Mouse (Mus musculus): ENCODE data around the gene Sept1. TPM values are rescaled to one million over a fixed set of nuclear protein-coding genes. Genes with fewer than 3 reads are reported as not detected.
A peak's percentile ranks its signal among the peaks of the same experiment; 100 is the strongest.

Sept1 gene
- total and polyA plus RNA-seq, 3 experiments = 30.6 to 116 TPM; not detected in 1

DNA sequence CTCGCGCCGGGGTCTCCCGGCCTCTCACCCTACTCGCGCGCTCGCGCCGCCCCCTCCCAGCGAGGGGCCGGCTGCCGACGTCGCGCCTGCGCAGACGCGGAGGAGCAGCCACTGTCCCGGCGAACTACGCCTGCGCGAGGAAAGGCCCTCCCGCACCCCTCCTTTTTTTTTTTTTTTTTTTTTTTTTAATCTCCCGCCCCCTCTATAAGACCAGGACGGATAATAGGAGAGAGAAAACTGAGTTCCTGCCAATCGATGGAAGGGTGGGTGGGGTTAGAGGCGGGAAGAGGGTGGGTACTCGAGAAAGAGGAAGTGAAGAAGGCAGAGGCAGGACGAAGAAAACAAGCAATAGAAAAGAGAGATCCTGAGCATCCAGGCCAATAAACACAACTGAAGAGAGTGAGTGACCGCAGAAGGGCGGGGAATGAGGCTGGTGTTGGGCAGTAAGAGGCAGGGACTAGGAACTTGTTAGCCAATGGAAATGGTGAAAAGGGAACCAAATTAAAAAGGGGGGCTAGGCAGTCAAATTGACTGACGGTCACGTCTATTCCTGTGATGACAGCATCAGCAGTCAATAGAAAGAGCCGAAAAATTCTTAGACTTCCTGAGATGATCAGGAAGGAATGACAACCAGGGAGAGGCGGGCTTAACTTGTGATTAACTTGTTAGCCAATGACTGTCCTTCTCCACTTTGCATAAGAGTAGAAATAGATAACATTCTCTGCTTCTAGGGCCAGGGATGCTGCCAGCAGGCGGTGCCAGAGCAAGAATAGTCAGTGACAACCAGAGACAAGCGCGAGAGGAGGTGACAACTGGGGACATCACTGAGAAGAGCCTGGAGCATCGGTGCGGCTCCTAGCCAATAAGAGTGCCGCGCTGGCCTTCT lies 24.1 kb downstream of the Sept1 start, which contains the start of gene Mylpf:
Mylpf (plus strand) TSS at position 338 of the 886 bp plus-strand sequence.
- Histone ChIP-seq H3K4me1 (ENCODE audit: control insufficient read depth in 1 of 2, insufficient read depth in 2 of 2, low read length in 2 of 2) (peaks cover 0 to 25% of the 10 kb centered on the region in 2 experiments; a peak in 3 of 4 replicates), H3K9me3 (replicated peaks; ENCODE audit: insufficient read depth, low read length) (no peaks in the 10 kb centered on the region), H3K27me3 (ENCODE audit: control insufficient read depth in 1 of 2, insufficient read depth in 2 of 2, low read length in 2 of 2) (no peaks in the 10 kb centered on the region), H3K79me2 (ENCODE audit: control insufficient read depth, insufficient read depth, low read length, poor library complexity) (peaks cover 36% of the 10 kb centered on the region), H3K36me3 (ENCODE audit: control insufficient read depth in 1 of 2, insufficient read depth in 2 of 2, low read length in 2 of 2) (peaks cover 4 to 21% of the 10 kb centered on the region in 2 experiments; a peak in 3 of 4 replicates), H3K4me3 (ENCODE audit: control insufficient read depth in 1 of 2, insufficient read depth in 1 of 2, low read depth in 2 of 2, low read length in 2 of 2) (peak within 1 kb of the TSS; percentile 99), H3K9ac (ENCODE audit: control insufficient read depth, low read depth, low read length, poor library complexity, severe bottlenecking) (peak within 1 kb of the TSS; percentile 86), H3K27ac (ENCODE audit: control insufficient read depth, low read depth, low read length) (peak within 1 kb of the TSS; percentile 84)
- DNase-seq (ENCODE audit: low read depth, low spot score) = peak; percentile 99
- TF ChIP-seq NRF1 (IDR thresholded peaks at IDR 0.05; ENCODE audit: insufficient read depth, low read depth, low read length, poor library complexity, severe bottlenecking) (peak; percentile 89), RCOR1 (IDR thresholded peaks at IDR 0.05; ENCODE audit: low read depth, low read length) (peak; percentile 67), NELFE (IDR thresholded peaks at IDR 0.05; ENCODE audit: low read depth, low read length) (peak; percentile 83), USF1 (IDR thresholded peaks at IDR 0.05; ENCODE audit: low read depth, low read length) (no peak; the same call in 1 of the 2 replicates), ZC3H11A (IDR thresholded peaks at IDR 0.05; ENCODE audit: low read depth, low read length) (no peak), SMC3 (IDR thresholded peaks at IDR 0.05; ENCODE audit: low read depth, low read length) (peak; percentile 41; the same call in 1 of the 2 replicates), JUND (IDR thresholded peaks at IDR 0.05; ENCODE audit: low read depth, low read length) (no peak), HCFC1 (IDR thresholded peaks at IDR 0.05; ENCODE audit: low read depth, low read length) (peak; percentile 77), KAT2A (conservative IDR thresholded peaks at IDR 0.05; ENCODE audit: low read depth, low read length) (0 out of 2 replicates have a peak, but pooled peaks have one; percentile 24), BHLHE40 (IDR thresholded peaks at IDR 0.05; ENCODE audit: borderline replicate concordance, low read depth, low read length) (no peak), ZMIZ1 (IDR thresholded peaks at IDR 0.05; ENCODE audit: low read depth, low read length) (peak; percentile 91), MAX (IDR thresholded peaks at IDR 0.05; ENCODE audit: low read length) (no peak), POLR2A (IDR thresholded peaks at IDR 0.05; ENCODE audit: control insufficient read depth in 1 of 2, insufficient read depth in 1 of 2, low read depth in 1 of 2, low read length in 2 of 2, poor library complexity in 1 of 2) (peak; percentile 34 to 97; a peak in 2 of 4 replicates), E2F4 (IDR thresholded peaks at IDR 0.05; ENCODE audit: borderline replicate concordance, low read depth, low read length) (no peak), MAFK (IDR thresholded peaks at IDR 0.05; ENCODE audit: borderline replicate concordance, low read depth, low read length) (no peak), CTCF (IDR thresholded peaks at IDR 0.05 in 2 of 3, conservative IDR thresholded peaks at IDR 0.05 in 1 of 3; ENCODE audit: control insufficient read depth in 1 of 3, insufficient read depth in 1 of 3, low read depth in 2 of 3, low read length in 3 of 3, poor library complexity in 1 of 3, severe bottlenecking in 1 of 3) (peak; percentile 39 to 66 (median 62)), ETS1 (IDR thresholded peaks at IDR 0.05; ENCODE audit: low read depth, low read length) (no peak; the same call in 1 of the 2 replicates), GABPA (IDR thresholded peaks at IDR 0.05; ENCODE audit: low read depth, low read length) (no peak), MYC (IDR thresholded peaks at IDR 0.05; ENCODE audit: low read depth, low read length) (0 out of 2 replicates have a peak, but pooled peaks have one; percentile 33), TAL1 (IDR thresholded peaks at IDR 0.05; ENCODE audit: low read length) (no peak), ZKSCAN1 (IDR thresholded peaks at IDR 0.05; ENCODE audit: low read depth, low read length) (peak; percentile 36; the same call in 1 of the 2 replicates), TBP (IDR thresholded peaks at IDR 0.05; ENCODE audit: low read depth, low read length) (peak; percentile 96), RAD21 (IDR thresholded peaks at IDR 0.05; ENCODE audit: low read depth, low read length) (peak; percentile 18), ZNF384 (IDR thresholded peaks at IDR 0.05; ENCODE audit: low read depth, low read length) (peak; percentile 98), EP300 (IDR thresholded peaks at IDR 0.05; ENCODE audit: low read depth in 1 of 2, low read length in 2 of 2) (no peak; a peak in 1 of 4 replicates), CHD1 (IDR thresholded peaks at IDR 0.05; ENCODE audit: low read depth, low read length) (no peak), GATA1 (IDR thresholded peaks at IDR 0.05; ENCODE audit: low read depth, low read length) (peak; percentile 75), MAZ (IDR thresholded peaks at IDR 0.05; ENCODE audit: low read depth, low read length) (peak; percentile 95), UBTF (IDR thresholded peaks at IDR 0.05; ENCODE audit: borderline replicate concordance, insufficient read depth, low read depth, low read length) (0 out of 2 replicates have a peak, but pooled peaks have one; percentile 16), SIN3A (IDR thresholded peaks at IDR 0.05; ENCODE audit: low read length) (peak; percentile 84), POLR2AphosphoS2 (IDR thresholded peaks at IDR 0.05; ENCODE audit: low read length) (peak; percentile 77; the same call in 1 of the 2 replicates), TCF12 (IDR thresholded peaks at IDR 0.05; ENCODE audit: low read depth, low read length) (peak; percentile 65), MYB (IDR thresholded peaks at IDR 0.05; ENCODE audit: low read depth, low read length) (no peak), ELF1 (IDR thresholded peaks at IDR 0.05; ENCODE audit: low read depth, low read length) (peak; percentile 58), POLR2AphosphoS5 (IDR thresholded peaks at IDR 0.05; ENCODE audit: borderline replicate concordance, low read depth, low read length) (no peak)

All from MEL (cell line).